Mouse (Mus musculus): ENCODE measurements around the gene Cmtm3. TPM values are rescaled to one million over a fixed set of nuclear protein-coding genes. Genes with fewer than 3 reads are reported as not detected.

The Cmtm3 gene
- polyA plus RNA-seq, 1 experiment from 2014 or later: 38.9 TPM

DNA sequence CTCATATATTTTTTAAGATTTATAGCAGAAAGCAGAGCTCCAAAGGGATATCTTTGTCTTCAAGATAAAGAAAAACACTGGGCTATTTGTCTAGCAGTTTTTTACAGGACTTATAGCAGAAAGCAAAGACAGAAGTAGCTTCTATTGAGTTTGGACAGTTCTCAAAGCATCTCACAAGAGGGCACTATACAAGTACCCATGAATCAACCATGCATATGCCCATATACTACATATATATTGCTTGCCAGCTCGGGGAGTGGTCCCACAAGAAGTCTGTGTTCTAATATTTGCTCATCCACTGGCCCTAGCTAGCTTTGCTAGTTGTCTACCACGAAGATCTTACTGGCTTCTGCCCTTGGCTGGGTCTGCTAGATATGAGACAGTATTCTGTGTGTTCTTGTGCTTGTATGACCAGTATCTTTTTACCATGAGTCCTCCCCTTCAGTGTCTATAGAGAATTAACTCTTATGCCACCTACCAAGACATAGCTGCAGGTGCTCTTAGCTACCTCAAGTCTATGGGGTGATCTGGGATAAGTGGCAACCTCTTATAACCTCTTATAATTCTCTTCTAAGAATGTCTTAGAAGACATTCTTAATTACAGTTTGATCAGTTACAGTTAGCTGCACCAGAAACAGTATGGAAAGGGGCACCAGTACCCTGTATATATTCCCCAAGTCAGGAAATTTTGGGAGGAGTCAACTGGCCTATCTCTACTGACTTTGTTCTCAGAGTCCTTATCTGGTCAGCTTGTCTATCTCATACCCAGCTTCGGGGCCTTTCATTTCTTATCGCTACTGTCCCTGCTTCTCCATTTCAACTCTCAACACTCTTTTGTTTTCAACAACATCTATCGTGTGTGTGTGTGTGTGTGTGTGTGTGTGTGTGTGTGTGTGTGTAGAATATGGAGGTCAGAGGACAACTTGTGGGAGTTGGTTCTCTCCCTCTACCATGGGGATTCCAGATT, 6.3 kb upstream of the Cmtm3 start:
- 83% methylated on average over 5 of the region's 5 CpGs for WGBS
- H3K4me2 ChIP-seq: no peak overlapping the region
- no peaks in the 10 kb centered on the region for H3K36me3 ChIP-seq
- no peak overlapping the region for H3K9ac ChIP-seq (replicated peaks)
- no peaks in the 10 kb centered on the region for H3K27me3 ChIP-seq (replicated peaks)
- no peaks in the 10 kb centered on the region for H3K4me1 ChIP-seq
- H3K9me3 ChIP-seq (replicated peaks): no peaks in the 10 kb centered on the region
- no peak for ATAC-seq (ENCODE audit: low FRiP score)
- H3K27ac ChIP-seq (replicated peaks): no peak overlapping the region
- no peak overlapping the region for H3K4me3 ChIP-seq (replicated peaks)

DNA sequence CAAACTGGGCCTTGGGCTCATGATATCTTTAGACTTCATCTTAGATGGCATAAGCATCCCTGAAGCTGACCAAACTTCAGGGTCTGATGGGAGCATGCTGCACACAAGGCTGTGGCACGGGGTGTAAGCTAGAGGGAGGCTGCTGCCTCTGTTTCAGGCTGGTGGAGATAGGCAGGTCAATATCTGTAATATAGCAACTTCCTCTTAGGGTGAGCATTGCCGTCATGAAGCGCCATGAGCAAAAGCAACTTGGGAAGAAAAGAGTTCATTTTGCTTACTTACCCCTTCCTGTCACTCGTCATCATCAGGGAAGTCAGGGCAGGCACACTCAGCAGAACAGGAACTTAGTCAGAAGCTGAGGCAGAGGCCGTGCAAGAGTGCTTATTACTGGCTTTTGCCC, 5.4 kb upstream of the Cmtm3 start:
- Histone ChIP-seq H3K9ac (replicated peaks) (no peak overlapping the region), H3K4me3 (replicated peaks) (no peak overlapping the region), H3K27ac (replicated peaks) (no peak overlapping the region), H3K9me3 (replicated peaks) (no peaks in the 10 kb centered on the region), H3K4me1 (no peaks in the 10 kb centered on the region), H3K4me2 (no peak overlapping the region), H3K36me3 (no peaks in the 10 kb centered on the region), H3K27me3 (replicated peaks) (no peaks in the 10 kb centered on the region)
- no peak for ATAC-seq (ENCODE audit: low FRiP score)
- 76% methylated on average over 5 of the region's 5 CpGs for WGBS

DNA sequence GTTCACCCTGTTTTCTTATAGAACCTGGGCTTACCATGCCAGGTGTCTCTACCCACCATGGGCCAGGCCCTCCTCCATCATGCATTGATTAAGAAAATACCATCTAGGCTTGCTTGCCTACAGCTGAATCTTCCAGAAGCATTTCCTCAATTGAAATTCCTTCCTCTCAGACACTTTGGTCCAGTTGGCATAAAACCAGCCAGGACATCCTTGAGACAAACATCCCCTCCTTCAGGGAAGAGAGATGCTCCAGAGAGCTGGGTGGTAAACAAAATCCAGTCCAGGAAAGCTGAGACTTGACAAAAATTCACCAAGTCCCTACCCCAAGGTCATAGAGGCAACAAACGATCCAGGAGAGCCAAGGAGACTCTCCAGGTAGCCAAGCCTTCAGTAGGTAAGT, 5.0 kb upstream of the Cmtm3 start:
- no peak for ATAC-seq (ENCODE audit: low FRiP score)
- Histone ChIP-seq H3K9me3 (replicated peaks) (no peaks in the 10 kb centered on the region), H3K9ac (replicated peaks) (no peak overlapping the region), H3K36me3 (no peaks in the 10 kb centered on the region), H3K4me2 (no peak overlapping the region), H3K27ac (replicated peaks) (no peak overlapping the region), H3K4me3 (replicated peaks) (no peak overlapping the region), H3K27me3 (replicated peaks) (no peaks in the 10 kb centered on the region), H3K4me1 (peaks cover under 1% of the 10 kb centered on the region; the same call in 1 of the 2 replicates)
- WGBS: 75% methylated on average over 1 of the region's 1 CpGs

DNA sequence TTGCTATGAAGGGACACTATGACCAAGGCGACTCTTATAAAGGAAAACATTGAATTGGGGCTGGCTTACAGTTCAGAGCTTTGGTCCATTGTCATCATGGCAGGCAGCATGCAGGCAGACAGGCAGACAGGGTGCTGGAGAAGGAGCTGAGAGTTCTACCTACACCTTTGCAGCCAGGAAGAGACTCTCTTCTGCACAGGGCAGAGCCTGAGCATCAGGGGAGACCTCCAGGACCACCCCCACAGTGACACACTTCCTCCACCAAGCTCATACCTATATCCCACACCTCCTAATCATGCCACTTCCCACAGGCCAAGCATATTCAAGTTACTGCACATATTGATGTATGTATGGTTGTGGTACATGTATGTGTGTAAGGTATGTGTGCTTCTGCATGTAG, 2.4 kb upstream of the Cmtm3 start:
- no peaks in the 10 kb centered on the region for H3K9me3 ChIP-seq (replicated peaks)
- no peak overlapping the region for H3K27ac ChIP-seq (replicated peaks)
- H3K27me3 ChIP-seq (replicated peaks): no peaks in the 10 kb centered on the region
- no peak overlapping the region for H3K4me3 ChIP-seq (replicated peaks)
- 94% methylated on average over 1 of the region's 1 CpGs for WGBS
- H3K9ac ChIP-seq (replicated peaks): no peak overlapping the region
- H3K4me2 ChIP-seq: no peak overlapping the region
- no peaks in the 10 kb centered on the region for H3K36me3 ChIP-seq
- H3K4me1 ChIP-seq: peaks cover 25% of the 10 kb centered on the region
- no peak for ATAC-seq (ENCODE audit: low FRiP score)

DNA sequence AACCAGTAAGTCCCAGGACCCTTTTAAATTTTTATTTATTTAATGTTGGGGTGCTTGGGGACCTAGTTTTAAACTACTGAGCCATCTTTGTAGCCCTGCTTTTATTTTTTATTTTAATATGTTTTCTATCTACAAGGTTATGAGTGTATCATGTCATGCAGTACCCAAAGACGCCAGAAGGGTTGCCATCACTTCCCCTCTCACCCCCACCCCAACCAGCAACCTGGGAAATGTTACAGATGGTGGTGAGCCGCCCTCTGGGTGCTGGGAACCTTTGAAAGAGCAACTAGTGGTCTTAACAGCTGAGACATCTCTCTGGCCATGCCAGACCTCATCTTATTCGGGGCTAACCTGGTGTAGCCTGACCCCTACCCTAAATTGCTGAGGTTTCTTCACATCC, 1.3 kb upstream of the Cmtm3 start:
- Histone ChIP-seq H3K4me3 (replicated peaks) (no peak overlapping the region), H3K27ac (replicated peaks) (no peak overlapping the region), H3K4me1 (peaks cover 27% of the 10 kb centered on the region), H3K27me3 (replicated peaks) (no peaks in the 10 kb centered on the region), H3K9me3 (replicated peaks) (no peaks in the 10 kb centered on the region), H3K9ac (replicated peaks) (no peak overlapping the region), H3K36me3 (no peaks in the 10 kb centered on the region), H3K4me2 (no peak overlapping the region)
- ATAC-seq (ENCODE audit: low FRiP score): no peak
- 59% methylated on average over 3 of the region's 3 CpGs for WGBS

DNA sequence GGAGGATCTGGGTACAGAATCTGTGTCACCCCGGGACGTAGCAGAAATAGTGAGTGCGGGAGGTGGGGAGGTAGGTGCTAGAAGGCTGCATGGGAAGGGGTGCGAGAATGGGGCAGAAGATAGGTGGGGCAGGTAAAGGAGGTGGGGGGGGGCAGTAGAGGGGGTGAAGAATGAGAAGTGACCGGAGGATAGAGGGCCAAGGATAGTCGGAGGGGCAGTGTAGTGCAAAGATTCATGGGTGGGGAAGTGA, 698 bp downstream of the Cmtm3 start:
- H3K27me3 ChIP-seq (replicated peaks): no peaks in the 10 kb centered on the region
- H3K4me2 ChIP-seq: peak overlapping the region; percentile 94
- 3% methylated on average over 6 of the region's 6 CpGs for WGBS
- peak overlapping the region; percentile 72 for H3K27ac ChIP-seq (replicated peaks)
- peak overlapping the region; percentile 56 for H3K4me3 ChIP-seq (replicated peaks)
- H3K36me3 ChIP-seq: no peaks in the 10 kb centered on the region
- peak overlapping the region; percentile 55 for H3K9ac ChIP-seq (replicated peaks)
- ATAC-seq (ENCODE audit: low FRiP score): peak; percentile 4; the same call in 1 of the 2 replicates
- no peaks in the 10 kb centered on the region for H3K9me3 ChIP-seq (replicated peaks)
- peaks cover 33% of the 10 kb centered on the region for H3K4me1 ChIP-seq

DNA sequence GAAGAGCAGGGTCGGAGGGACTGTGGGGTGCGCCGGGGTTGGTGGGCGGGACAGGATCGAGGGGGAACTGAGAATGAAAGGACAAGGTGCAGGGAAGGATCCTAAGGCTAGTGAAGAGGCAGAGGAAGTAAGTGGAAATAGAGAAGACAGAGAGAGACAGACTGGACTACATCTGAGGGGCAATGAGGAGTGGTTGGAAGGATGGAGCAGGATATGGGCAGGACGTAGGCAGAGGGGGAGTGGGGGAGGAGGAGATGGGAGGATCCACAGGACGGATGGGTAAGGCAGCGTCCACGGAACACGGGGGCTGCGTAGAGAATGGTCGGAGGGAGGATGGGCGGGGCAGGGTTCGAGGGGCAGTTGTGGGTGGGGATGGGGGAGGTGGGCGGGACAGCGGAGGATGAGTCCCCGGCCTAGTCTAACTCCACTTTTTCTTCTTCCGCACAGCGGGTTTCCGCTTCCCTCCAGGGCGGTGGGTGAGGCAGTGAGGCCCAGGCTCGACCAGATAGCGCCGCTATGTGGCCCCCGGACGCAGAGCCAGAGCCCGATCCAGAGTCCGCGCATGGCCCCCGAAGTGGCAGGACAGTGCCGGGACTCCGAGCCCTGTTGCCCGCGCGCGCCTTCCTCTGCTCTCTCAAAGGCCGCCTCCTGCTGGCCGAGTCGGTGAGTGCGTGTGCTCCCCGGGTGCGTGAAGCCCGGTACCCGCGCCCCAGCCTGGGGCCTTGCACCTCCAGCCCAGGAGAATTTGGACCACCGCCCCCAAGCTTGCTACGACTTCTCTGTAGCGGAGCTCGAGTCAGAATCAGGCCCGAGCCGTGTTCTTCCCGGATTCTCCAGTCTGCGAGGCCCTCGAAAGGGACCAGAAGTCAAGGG, 1.3 kb downstream of the Cmtm3 start:
- H3K9ac ChIP-seq (replicated peaks): peak overlapping the region; percentile 55
- H3K27me3 ChIP-seq (replicated peaks): no peaks in the 10 kb centered on the region
- H3K4me2 ChIP-seq: peak overlapping the region; percentile 94
- H3K4me3 ChIP-seq (replicated peaks): peak overlapping the region; percentile 56
- no peaks in the 10 kb centered on the region for H3K36me3 ChIP-seq
- H3K9me3 ChIP-seq (replicated peaks): no peaks in the 10 kb centered on the region
- WGBS: under 1% methylated on average over 38 of the region's 54 CpGs
- H3K4me1 ChIP-seq: peaks cover 33% of the 10 kb centered on the region
- peak; percentile 76 for ATAC-seq (ENCODE audit: low FRiP score)
- H3K27ac ChIP-seq (replicated peaks): peak overlapping the region; percentile 72

DNA sequence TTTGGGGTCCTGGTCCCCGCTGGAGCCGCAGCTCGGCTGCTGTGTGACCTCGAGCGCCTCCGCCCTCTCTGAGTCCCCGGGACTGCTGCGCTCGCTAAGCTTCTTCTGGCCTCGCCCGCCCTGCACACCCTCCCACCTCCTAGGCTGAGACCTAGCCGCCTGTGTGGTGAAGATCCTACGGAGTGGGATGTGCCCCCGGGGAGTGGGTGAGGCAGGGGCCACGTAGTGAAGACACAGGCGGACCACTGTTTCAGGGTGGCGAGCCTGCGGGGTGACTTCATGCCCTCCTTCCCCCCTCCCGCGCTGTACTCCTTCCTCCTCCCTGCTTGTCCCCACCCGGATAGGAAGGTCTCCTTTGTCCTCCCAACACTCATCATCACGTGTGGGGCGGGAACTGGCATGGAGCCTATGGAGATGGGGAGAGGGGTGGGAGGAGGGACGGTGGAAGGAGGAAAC, 1.9 kb downstream of the Cmtm3 start:
- Histone ChIP-seq H3K4me3 (replicated peaks) (peak overlapping the region; percentile 56), H3K4me2 (peak overlapping the region; percentile 94), H3K36me3 (no peaks in the 10 kb centered on the region), H3K4me1 (peaks cover 33% of the 10 kb centered on the region), H3K27me3 (replicated peaks) (no peaks in the 10 kb centered on the region), H3K27ac (replicated peaks) (peak overlapping the region; percentile 72), H3K9me3 (replicated peaks) (no peaks in the 10 kb centered on the region), H3K9ac (replicated peaks) (peak overlapping the region; percentile 55)
- WGBS: under 1% methylated on average over 24 of the region's 24 CpGs
- ATAC-seq (ENCODE audit: low FRiP score): peak; percentile 61

DNA sequence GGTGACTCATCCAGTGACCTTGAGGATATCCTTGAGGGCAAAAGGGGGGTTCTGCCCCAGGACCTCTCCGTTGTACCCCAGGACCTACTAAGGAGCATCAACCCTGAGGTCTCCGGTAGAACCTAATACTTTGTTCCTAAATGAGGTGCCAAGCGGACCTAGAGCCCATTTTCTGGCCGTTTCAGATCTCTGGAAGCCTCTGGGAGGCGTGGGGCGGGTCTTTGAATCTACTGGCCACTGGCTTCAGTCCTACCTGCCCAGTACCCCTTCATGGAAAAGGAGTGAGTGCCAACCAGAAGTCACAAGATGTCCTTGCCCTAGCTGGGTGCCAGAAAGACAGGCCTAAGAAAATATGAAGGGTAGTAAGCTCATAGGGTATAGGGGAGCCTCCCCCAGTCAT, 2.5 kb downstream of the Cmtm3 start:
- 39% methylated on average over 6 of the region's 6 CpGs for WGBS
- Histone ChIP-seq H3K4me1 (peaks cover 33% of the 10 kb centered on the region), H3K4me3 (replicated peaks) (peak overlapping the region; percentile 56), H3K36me3 (no peaks in the 10 kb centered on the region), H3K27me3 (replicated peaks) (no peaks in the 10 kb centered on the region), H3K9me3 (replicated peaks) (no peaks in the 10 kb centered on the region), H3K27ac (replicated peaks) (0 out of 2 replicates have a peak overlapping the region, but pooled peaks have one; percentile 23), H3K4me2 (peak overlapping the region; percentile 94), H3K9ac (replicated peaks) (no peak overlapping the region)
- no peak for ATAC-seq (ENCODE audit: low FRiP score)

DNA sequence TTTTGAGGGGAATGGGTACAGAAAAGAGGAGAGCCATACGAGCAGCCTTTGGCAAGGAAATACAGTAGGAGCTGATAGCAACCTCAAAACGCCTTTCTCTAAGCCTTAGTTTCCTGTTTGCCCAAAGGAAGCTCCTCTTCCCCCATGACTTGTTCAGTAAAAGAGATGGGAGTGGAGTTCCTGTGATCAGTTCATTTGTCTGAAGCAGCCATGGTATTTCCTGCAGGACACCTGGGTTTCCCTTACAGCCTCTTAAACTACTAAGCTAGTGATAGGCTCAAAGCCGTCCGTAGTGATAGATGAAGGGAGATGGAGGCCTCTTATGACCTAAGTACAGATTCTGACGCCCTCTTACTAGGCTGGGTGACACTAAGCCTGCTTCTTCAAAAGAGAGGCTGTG, 3.2 kb downstream of the Cmtm3 start:
- WGBS: 81% methylated on average over 5 of the region's 5 CpGs
- H3K9me3 ChIP-seq (replicated peaks): no peaks in the 10 kb centered on the region

DNA sequence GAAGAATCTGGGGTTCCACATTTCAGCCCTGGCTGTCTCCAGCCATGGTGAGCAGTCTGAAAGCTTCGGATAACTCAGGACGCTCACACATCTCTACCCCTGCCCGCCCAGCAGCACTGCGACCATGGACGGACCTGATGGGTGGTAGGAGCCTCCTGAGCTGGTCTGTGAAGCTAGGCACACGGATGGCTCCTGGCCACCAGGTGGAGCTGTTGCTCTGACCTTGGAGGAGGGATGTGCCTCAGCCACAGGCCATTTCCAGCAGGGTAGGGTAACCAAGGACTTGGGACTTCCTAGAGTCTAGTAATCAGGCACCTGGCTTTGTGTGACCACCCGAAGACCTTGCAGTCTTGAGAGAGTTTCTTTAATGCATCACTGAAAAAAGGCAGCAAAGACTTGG, 4.7 kb downstream of the Cmtm3 start:
- 18% methylated on average over 7 of the region's 7 CpGs for WGBS
- Histone ChIP-seq H3K27me3 (replicated peaks) (no peaks in the 10 kb centered on the region), H3K9me3 (replicated peaks) (no peaks in the 10 kb centered on the region), H3K9ac (replicated peaks) (no peak overlapping the region), H3K4me2 (no peak overlapping the region), H3K4me1 (peaks cover 33% of the 10 kb centered on the region), H3K4me3 (replicated peaks) (no peak overlapping the region), H3K27ac (replicated peaks) (no peak overlapping the region), H3K36me3 (peaks cover 5% of the 10 kb centered on the region; the same call in 1 of the 2 replicates)
- ATAC-seq (ENCODE audit: low FRiP score): peak; percentile 40; the same call in 1 of the 2 replicates

More for the DNA sequence above, 3.2 kb downstream of the Cmtm3 start:
- H3K9ac ChIP-seq (replicated peaks): no peak overlapping the region
- H3K4me2 ChIP-seq: no peak overlapping the region
- H3K27me3 ChIP-seq (replicated peaks): no peaks in the 10 kb centered on the region
- H3K4me1 ChIP-seq: peaks cover 33% of the 10 kb centered on the region
- H3K27ac ChIP-seq (replicated peaks): no peak overlapping the region
- H3K36me3 ChIP-seq: 0 out of 2 replicates have a peak, but pooled peaks cover under 1% of the 10 kb centered on the region
- ATAC-seq (ENCODE audit: low FRiP score): no peak
- no peak overlapping the region for H3K4me3 ChIP-seq (replicated peaks)

All from neural tube, embryonic 15.5 days (tissue).